Mouse (Mus musculus): ENCODE data around the gene Gse1.
A peak's percentile ranks its signal among the peaks of the same experiment; 100 is the strongest.

The Gse1 gene

GRCm38 (mm10) chr8:120569123-120569522, 340.9 kb downstream of the Gse1 start:
- no peak for DNase-seq (ENCODE audit: low spot score in 2 of 2)

DNA sequence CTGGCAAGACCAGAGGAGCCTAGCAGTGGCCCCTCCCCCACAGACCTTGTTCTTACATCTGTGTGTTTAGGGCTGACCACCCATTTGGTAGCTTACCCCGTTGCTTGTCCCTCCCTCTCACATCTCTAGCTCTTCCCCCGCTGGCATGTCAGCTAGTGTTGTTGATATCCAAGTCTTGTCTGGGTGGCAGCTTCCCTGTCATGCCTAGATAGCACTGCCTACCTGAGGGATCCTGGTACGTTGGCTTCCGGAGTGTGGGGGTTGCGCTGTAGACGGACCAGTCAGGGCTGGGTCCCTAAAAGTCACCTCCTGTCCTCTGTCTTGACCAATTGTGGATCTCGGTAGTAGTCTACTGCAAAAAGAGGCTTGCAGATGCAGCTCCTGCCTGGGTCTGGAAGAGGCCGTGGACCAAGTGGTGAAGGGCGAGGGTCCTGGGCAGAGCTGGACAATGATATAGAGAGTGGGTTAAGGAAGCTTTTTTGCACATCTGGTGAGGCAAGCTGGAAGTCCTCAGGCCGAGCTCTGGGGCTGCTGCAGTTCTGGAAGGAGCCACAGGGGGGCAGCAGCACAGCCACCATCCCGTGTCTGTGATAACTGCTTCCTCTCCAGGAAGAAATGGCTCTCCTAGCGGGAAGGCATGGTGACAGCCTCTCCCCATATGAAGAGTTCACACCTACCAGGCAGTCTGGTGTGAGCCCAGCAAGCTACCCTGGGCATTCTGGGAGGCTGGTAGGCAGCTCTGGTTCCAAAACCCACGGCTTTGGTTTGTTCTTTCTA, 341.9 kb downstream of the Gse1 start:
- peak in 1 of 2 experiments; percentile 73 for DNase-seq (ENCODE audit: low spot score in 2 of 2)

DNA sequence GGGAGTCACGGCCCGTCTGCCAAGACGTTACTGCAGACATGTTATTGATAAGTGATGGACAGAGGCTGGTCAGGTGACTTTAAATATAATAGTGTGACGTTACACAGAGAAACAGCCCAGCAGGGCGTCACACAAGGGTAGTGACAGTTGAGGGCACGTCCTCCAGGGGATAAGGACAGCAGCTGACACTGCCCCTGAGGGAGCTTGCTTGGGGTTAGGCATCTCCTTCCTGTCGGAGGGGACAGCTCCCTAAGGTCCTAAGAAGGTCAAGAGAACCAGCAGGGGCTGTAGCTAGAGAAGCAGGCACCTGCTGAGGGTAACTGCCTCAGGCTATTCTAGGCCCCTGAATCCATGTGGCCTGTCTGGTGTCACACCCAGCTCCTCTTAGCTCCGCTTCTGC, 343.3 kb downstream of the Gse1 start:
- no peak for DNase-seq (ENCODE audit: low spot score in 2 of 2)

GRCm38 (mm10) chr8:120572534-120572933, 344.3 kb downstream of the Gse1 start:
- DNase-seq (ENCODE audit: low spot score in 2 of 2): no peak

DNA sequence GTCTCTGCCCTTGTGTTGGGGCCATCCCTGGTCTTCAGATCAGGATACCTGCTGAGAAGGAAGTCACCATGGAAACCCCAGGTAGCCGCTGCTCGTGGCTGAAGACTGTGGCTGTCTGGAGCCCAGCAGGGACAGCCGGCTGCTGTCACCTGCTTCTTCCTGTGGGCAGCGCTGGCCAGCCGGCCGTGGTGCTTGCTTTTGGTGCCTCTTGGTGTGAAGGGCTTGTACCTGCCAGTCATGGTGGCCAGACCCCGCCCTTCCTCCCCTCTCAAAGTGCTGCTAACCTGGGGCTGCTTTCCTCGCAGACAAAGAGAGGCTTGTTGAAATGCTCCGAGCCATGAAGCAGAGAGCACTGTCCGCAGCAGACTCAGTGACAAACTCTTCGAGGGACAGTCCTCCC, 345.6 kb downstream of the Gse1 start:
- no peak for DNase-seq (ENCODE audit: low spot score in 2 of 2)

DNA sequence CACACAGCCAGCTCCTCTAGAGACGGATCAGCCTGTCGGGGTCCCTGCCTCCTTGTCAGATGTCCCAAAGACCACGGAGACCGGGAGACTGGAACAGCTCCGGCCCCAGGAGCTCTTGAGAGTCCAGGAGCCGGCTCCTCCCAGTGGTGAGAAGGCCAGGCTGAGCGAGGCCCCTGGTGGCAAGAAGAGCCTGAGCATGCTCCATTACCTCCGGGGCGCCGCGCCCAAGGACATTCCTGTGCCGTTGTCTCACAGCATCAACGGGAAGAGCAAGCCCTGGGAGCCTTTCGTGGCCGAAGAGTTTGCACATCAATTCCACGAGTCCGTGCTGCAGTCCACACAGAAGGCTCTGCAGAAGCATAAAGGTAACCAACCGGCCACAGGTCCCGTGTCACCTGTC, 346.7 kb downstream of the Gse1 start:
- no peak for DNase-seq (ENCODE audit: low spot score in 2 of 2)

DNA sequence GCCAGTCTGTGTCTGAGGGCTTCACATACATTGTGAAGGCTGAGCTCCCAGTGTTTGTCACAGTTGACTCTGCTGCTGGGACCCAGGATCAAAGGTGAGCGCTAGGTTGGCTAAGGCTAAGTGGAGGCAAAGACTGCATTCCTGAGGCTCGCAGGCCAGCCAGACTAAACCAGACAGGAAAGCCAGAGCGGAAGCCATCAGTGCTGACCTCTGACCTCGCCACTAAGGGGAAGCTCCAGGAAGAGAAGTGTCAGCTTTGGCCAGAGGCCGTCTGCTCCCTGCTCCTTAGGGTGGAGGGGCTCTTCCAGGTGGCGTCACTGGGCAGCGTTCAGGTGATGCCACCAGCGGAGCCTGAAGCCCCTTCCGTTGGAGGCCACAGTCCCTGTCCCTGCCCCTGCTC, 347.5 kb downstream of the Gse1 start:
- DNase-seq (ENCODE audit: low spot score in 2 of 2): no peak

GRCm38 (mm10) chr8:120577821-120578220, 349.6 kb downstream of the Gse1 start:
- no peak for DNase-seq (ENCODE audit: low spot score in 2 of 2)

GRCm38 (mm10) chr8:120580336-120581000, 352.2 kb downstream of the Gse1 start:
- no peak for DNase-seq (ENCODE audit: low spot score in 2 of 2)

- no peak for DNase-seq (ENCODE audit: low spot score in 2 of 2)
These were observed 353.1 kb downstream of the Gse1 start for GRCm38 (mm10) chr8:120581329-120581728.

DNA sequence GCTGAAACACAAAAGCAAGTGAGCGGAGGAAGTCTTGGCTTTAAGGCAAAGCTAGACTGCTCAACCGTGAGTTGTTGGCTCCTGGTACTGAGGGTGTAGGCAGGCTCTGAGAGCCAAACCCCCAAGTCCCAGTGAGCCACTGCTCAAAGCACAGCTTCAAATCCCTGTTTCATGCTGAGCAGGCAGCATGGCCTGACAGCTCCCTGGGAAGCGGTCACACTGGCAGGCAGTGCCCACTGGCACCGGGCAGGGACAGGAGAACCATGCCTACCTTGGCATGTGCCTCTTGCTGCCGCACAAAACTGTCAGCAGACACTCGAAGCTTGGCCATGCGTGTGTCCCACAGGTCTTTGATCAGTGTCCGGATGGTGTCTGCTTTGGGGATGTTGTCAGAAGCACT, 353.6 kb downstream of the Gse1 start:
- DNase-seq (ENCODE audit: low spot score in 2 of 2): peak; percentile 68 to 72

- DNase-seq (ENCODE audit: low spot score in 2 of 2): peak; percentile 34 to 62
These were observed 357.3 kb downstream of the Gse1 start for GRCm38 (mm10) chr8:120585521-120585920.

GRCm38 (mm10) chr8:120588908-120589771, 360.9 kb downstream of the Gse1 start, which contains the start of gene Gins2:
Gins2 (minus strand) TSS chr8:120589304.
- peak; percentile 100 for DNase-seq (ENCODE audit: low spot score in 2 of 2)

- peak; percentile 53 to 70 for DNase-seq (ENCODE audit: low spot score in 2 of 2)
These were observed 361.7 kb downstream of the Gse1 start for GRCm38 (mm10) chr8:120589921-120590320.

DNA sequence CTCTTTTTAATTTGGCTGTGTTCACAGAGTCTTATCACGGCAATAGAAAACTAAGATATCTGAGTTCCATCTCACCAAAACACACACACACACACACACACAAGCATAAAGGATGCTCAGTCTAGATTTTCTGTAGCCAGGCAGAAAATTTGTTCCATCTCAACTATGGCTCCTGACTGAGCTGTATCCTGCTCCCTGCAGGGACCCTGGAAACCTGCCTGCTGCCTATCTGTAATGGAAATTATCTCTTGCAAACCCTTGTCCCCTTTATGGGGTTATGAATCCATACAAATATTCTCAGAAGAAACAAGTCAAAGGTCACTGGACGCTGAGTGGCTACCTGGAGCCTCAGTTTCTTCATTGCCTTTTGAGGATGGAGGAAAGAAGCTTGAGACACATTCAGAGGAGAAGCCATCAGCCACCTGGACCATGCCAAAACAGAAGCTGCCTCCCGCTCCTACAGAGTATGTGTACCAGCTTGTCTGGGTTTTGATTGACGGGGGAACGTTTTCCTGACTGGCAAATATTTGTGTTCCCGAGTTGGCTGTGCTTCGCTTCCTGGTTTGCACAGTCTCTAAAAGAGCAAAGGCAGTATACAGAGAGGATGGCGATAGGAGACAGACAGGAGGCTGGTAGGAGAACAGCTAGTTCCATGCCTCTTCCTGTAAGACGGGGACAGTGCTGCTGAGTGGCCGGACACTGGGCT, 363.5 kb downstream of the Gse1 start:
- no peak for DNase-seq (ENCODE audit: low spot score in 2 of 2)

GRCm38 (mm10) chr8:120594571-120594970, 366.3 kb downstream of the Gse1 start:
- no peak for DNase-seq (ENCODE audit: low spot score in 2 of 2)

DNA sequence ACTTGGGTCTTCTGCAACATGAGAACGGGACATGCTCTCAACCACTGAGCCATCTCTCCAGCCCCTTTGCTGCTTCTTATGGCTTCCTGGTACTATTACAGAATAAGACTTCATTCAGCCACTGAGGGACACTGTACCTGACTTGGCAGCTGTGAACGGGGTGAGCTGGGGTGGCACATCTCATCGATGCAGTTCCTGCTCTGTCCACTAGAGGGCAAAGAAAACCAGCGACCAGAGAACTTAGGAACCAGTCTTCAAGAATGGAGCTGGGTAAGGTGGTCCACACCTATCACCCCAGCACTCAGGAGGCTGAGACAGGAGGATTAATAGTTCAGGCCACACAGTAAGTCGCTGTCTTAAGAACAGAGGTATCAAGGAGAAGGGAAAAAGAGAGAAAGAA, 367.7 kb downstream of the Gse1 start:
- peak in 1 of 2 experiments; percentile 35 for DNase-seq (ENCODE audit: low spot score in 2 of 2)

DNA sequence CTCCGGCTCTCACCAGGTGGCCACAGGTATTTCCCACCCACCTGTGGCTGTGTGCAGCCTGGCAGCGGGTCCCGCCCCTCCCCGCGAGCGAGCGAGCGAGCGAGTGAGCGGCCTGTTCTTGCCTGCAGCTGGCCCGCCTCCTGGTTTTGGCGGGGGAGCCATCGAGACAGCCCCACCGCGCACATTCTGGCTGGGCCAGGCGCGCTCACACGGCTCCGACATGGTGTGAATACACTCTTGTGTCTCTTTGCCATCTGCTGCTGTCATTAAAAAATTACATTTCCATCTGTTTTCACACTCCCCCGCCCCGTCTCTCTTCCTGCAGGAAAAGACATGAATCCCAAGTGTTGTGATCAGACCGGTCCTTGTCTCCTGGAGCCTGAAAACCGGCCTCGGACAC, 370.3 kb downstream of the Gse1 start:
- DNase-seq (ENCODE audit: low spot score in 2 of 2): peak in 1 of 2 experiments; percentile 28

- peak; percentile 52 to 78 for DNase-seq (ENCODE audit: low spot score in 2 of 2)
These were observed 371.2 kb downstream of the Gse1 start for GRCm38 (mm10) chr8:120599504-120599903.

GRCm38 (mm10) chr8:120602672-120603071, 374.4 kb downstream of the Gse1 start:
- no peak for DNase-seq (ENCODE audit: low spot score in 2 of 2)

- no peak for DNase-seq (ENCODE audit: low spot score in 2 of 2)
These were observed 379.2 kb downstream of the Gse1 start for GRCm38 (mm10) chr8:120607460-120607859.

DNA sequence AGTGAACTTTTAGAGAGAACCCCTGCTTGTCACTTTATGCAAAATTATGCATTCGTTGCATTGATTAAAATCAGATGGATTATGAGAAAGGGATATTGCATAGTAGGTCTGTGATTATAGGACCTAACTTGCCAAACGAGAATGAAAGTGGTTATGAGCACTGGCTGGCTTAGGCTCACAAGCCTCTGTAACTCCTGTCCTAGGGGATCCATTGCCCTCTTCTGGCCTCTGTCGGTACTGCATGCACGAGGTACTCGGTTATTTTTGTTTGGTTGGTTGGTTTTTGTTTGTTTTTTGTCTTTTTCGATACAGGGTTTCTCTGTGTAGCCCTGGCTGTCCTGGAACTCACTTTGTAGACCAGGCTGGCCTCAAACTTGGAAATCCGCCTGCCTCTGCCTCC, 379.6 kb downstream of the Gse1 start:
- peak; percentile 28 to 69 for DNase-seq (ENCODE audit: low spot score in 2 of 2)
